In the genomic region with DNA sequence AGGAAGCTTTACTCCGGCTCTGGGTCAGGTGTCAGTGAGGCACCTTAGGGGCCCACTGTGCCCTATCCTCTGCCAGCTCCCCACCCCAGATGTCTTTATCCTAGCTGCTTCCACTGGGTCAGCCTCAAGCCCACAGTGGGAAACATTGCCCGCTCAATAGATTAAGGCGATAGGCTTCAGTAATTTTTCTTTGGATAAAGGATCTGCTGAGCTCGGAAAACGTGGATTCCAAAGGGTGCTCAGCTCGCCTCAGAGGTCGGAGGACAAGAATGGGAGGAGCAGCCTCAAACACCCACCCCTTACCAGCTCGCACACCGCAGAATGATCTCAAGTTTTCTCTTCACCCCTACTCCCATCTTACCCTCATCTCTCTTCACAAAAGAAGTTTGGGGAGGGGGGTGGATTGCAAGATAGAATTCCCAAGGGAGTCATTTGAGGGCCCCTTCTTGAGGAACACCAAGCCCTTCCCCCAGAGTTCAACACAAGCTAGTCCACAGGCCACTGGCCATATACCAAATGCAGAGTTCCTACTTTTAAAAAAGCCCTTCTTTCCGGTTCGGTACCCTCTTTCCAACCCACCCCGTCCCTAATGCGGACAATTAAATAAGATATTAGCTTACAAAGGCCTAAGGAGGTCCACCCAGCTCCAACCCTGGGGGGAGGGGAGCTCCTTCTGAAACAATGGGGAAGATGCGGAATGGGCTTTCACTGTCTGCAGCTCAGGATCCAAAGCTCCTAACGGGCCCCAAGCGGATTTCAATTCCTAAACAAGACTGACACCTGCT, we compare ENCODE assay signal across 8 mouse cellular contexts. TPM values are rescaled to one million over a fixed set of nuclear protein-coding genes. Genes with fewer than 3 reads are reported as not detected.
DNase-seq lines count a peak whose midpoint lies in the region; ATAC-seq and TF ChIP-seq lines count a peak whose summit lies in the region.

No protein-coding gene starts in this region.

- ATAC-seq in heart, embryonic 11.5 days (replicated peaks; ENCODE audit: insufficient number of reproducible peaks, low FRiP score, low TSS enrichment): peak; percentile 46
- ATAC-seq in forebrain, postnatal 0 days: peak; percentile 72
- ATAC-seq in kidney, embryonic 16.5 days (ENCODE audit: low FRiP score, low TSS enrichment): peak; percentile 86
- ATAC-seq in midbrain, embryonic 14.5 days (ENCODE audit: low FRiP score, low TSS enrichment): peak; percentile 59

- H3K4me1 ChIP-seq in heart, embryonic 11.5 days (ENCODE audit: control insufficient read depth, insufficient read depth, low read length): peaks cover 12% of the 10 kb centered on the region; the same call in 1 of the 2 replicates
- H3K4me1 ChIP-seq in forebrain, postnatal 0 days (ENCODE audit: insufficient read depth): peaks cover 14% of the 10 kb centered on the region; the same call in 1 of the 2 replicates
- H3K4me1 ChIP-seq in kidney, embryonic 16.5 days (ENCODE audit: insufficient read depth, low read length): peaks cover 37% of the 10 kb centered on the region
- H3K4me1 ChIP-seq in midbrain, embryonic 14.5 days (ENCODE audit: control insufficient read depth, insufficient read depth, low read length): peaks cover 39% of the 10 kb centered on the region

- H3K27ac ChIP-seq in heart, embryonic 11.5 days (ENCODE audit: low read depth, low read length): peak overlapping the region; percentile 85; the same call in 1 of the 2 replicates
- peak overlapping the region; percentile 93 for H3K27ac ChIP-seq in forebrain, postnatal 0 days (ENCODE audit: low read depth, low read length)
- peak overlapping the region; percentile 97 for H3K27ac ChIP-seq in kidney, embryonic 16.5 days (ENCODE audit: low read length)
- H3K27ac ChIP-seq in midbrain, embryonic 14.5 days (replicated peaks; ENCODE audit: low read depth, low read length): peak overlapping the region; percentile 94

- no peak for TF ChIP-seq CTCF in forebrain, postnatal 0 days (IDR thresholded peaks at IDR 0.05; ENCODE audit: low read depth)

- no peak for DNase-seq in heart, adult 8-10 months (ENCODE audit: low spot score)
- peak; percentile 44 for DNase-seq in cerebellum, adult 11 months
- peak; percentile 71 for DNase-seq in forebrain, postnatal 0 days
- DNase-seq in midbrain, embryonic 14.5 days: peak; percentile 76
- no peak for DNase-seq in urinary bladder, adult 18-20 months (ENCODE audit: low spot score in 2 of 2)
- DNase-seq in left cerebral cortex, adult 11 months (ENCODE audit: low spot score): no peak

- peak overlapping the region; percentile 74 for H3K4me3 ChIP-seq in heart, embryonic 11.5 days (ENCODE audit: low read depth, low read length)
- H3K4me3 ChIP-seq in forebrain, postnatal 0 days (ENCODE audit: low read depth, low read length): peak overlapping the region; percentile 93
- H3K4me3 ChIP-seq in kidney, embryonic 16.5 days (ENCODE audit: low read length): peak overlapping the region; percentile 88
- peak overlapping the region; percentile 72 for H3K4me3 ChIP-seq in midbrain, embryonic 14.5 days (replicated peaks; ENCODE audit: low read depth, low read length)

- WGBS in heart, embryonic 11.5 days (ENCODE audit: insufficient replicate concordance): 9% methylated on average over 16 of the region's 16 CpGs
- 6% methylated on average over 16 of the region's 16 CpGs for WGBS in forebrain, postnatal 0 days
- WGBS in kidney, embryonic 16.5 days: 7% methylated on average over 16 of the region's 16 CpGs
- 2% methylated on average over 16 of the region's 16 CpGs for WGBS in midbrain, embryonic 14.5 days

- peaks cover 3% of the 10 kb centered on the region; the same call in 1 of the 2 replicates for H3K27me3 ChIP-seq in heart, embryonic 11.5 days (ENCODE audit: control insufficient read depth, insufficient read depth, low read length)
- no peaks in the 10 kb centered on the region for H3K27me3 ChIP-seq in forebrain, postnatal 0 days (ENCODE audit: insufficient read depth, low read length)
- no peaks in the 10 kb centered on the region for H3K27me3 ChIP-seq in kidney, embryonic 16.5 days (ENCODE audit: insufficient read depth, low read length)
- no peaks in the 10 kb centered on the region for H3K27me3 ChIP-seq in midbrain, embryonic 14.5 days (ENCODE audit: control insufficient read depth, insufficient read depth, low read length)

- H3K36me3 ChIP-seq in heart, embryonic 11.5 days (ENCODE audit: control insufficient read depth, insufficient read depth, low read length): peaks cover 26% of the 10 kb centered on the region
- peaks cover 18% of the 10 kb centered on the region for H3K36me3 ChIP-seq in forebrain, postnatal 0 days (ENCODE audit: insufficient read depth)
- H3K36me3 ChIP-seq in kidney, embryonic 16.5 days (ENCODE audit: insufficient read depth, low read length): peaks cover 33% of the 10 kb centered on the region
- H3K36me3 ChIP-seq in midbrain, embryonic 14.5 days (ENCODE audit: control insufficient read depth, insufficient read depth, low read length): peaks cover 33% of the 10 kb centered on the region

- peak overlapping the region; percentile 86 for H3K9ac ChIP-seq in heart, embryonic 11.5 days (ENCODE audit: low read depth, low read length)
- peak overlapping the region; percentile 95 for H3K9ac ChIP-seq in forebrain, postnatal 0 days
- peak overlapping the region; percentile 94 for H3K9ac ChIP-seq in kidney, embryonic 16.5 days (replicated peaks; ENCODE audit: low read length)
- H3K9ac ChIP-seq in midbrain, embryonic 14.5 days (replicated peaks; ENCODE audit: low read length): peak overlapping the region; percentile 88

- no peaks in the 10 kb centered on the region for H3K9me3 ChIP-seq in heart, embryonic 11.5 days (replicated peaks; ENCODE audit: control insufficient read depth, low read length)
- no peaks in the 10 kb centered on the region for H3K9me3 ChIP-seq in forebrain, postnatal 0 days (ENCODE audit: low read length)
- no peaks in the 10 kb centered on the region for H3K9me3 ChIP-seq in kidney, embryonic 16.5 days (ENCODE audit: low read length)
- H3K9me3 ChIP-seq in midbrain, embryonic 14.5 days (ENCODE audit: control insufficient read depth, low read length): no peaks in the 10 kb centered on the region

- peak overlapping the region; percentile 84 for H3K4me2 ChIP-seq in heart, embryonic 11.5 days
- peak overlapping the region; percentile 79 for H3K4me2 ChIP-seq in forebrain, postnatal 0 days (ENCODE audit: low read depth)
- H3K4me2 ChIP-seq in kidney, embryonic 16.5 days (replicated peaks; ENCODE audit: low read depth, low read length): peak overlapping the region; percentile 72
- peak overlapping the region; percentile 92 for H3K4me2 ChIP-seq in midbrain, embryonic 14.5 days (ENCODE audit: low read length)

RNA-seq across cellular contexts. Expression of a gene that starts 11.7 kb away (rescaled TPM):
- polyA plus RNA-seq in heart, embryonic 11.5 days (2014; fragmentation: Nextera tagmentation; extraction: Ambion mirVana): 29.3 and 30.7 TPM in 2 replicates
- total RNA-seq in heart, adult 8-10 months (2022): 10 to 100 TPM; 13.9 to 19.3 (median 16.3) TPM
- 22.7 and 25.6 TPM in 2 replicates for total RNA-seq in forebrain, postnatal 0 days (2014; rRNA removed)
- 16.9 and 24.0 TPM in 2 replicates for polyA plus RNA-seq in forebrain, postnatal 0 days (2015; fragmentation: Nextera tagmentation; extraction: Ambion mirVana)
- 51.7 and 57.0 TPM in 2 replicates for polyA plus RNA-seq in kidney, embryonic 16.5 days (2015; fragmentation: Nextera tagmentation; extraction: Ambion mirVana)
- 39.8 and 42.8 TPM in 2 replicates for polyA plus RNA-seq in midbrain, embryonic 14.5 days (2014; fragmentation: Nextera tagmentation; extraction: Ambion mirVana)

RNA-seq across cellular contexts. Expression of a gene that starts 11.9 kb away (rescaled TPM):
- 9.8 and 12.0 TPM in 2 replicates for polyA plus RNA-seq in heart, embryonic 11.5 days (2014; fragmentation: Nextera tagmentation; extraction: Ambion mirVana)
- 1 to 10 TPM; 1.4 to 1.6 (median 1.4) TPM for total RNA-seq in heart, adult 8-10 months (2022)
- total RNA-seq in forebrain, postnatal 0 days (2014; rRNA removed): 51.2 and 71.7 TPM in 2 replicates
- polyA plus RNA-seq in forebrain, postnatal 0 days (2015; fragmentation: Nextera tagmentation; extraction: Ambion mirVana): 23.0 and 29.2 TPM in 2 replicates
- 39.1 and 46.0 TPM in 2 replicates for polyA plus RNA-seq in kidney, embryonic 16.5 days (2015; fragmentation: Nextera tagmentation; extraction: Ambion mirVana)
- 40.1 and 55.6 TPM in 2 replicates for polyA plus RNA-seq in midbrain, embryonic 14.5 days (2014; fragmentation: Nextera tagmentation; extraction: Ambion mirVana)

RNA-seq across cellular contexts. Expression of a gene that starts 37.3 kb away (rescaled TPM):
- polyA plus RNA-seq in heart, embryonic 11.5 days (2014; fragmentation: Nextera tagmentation; extraction: Ambion mirVana): 16.4 and 20.8 TPM in 2 replicates
- 1 to 10 TPM; 3.8 to 5.6 (median 5.4) TPM for total RNA-seq in heart, adult 8-10 months (2022)
- 43.3 and 55.0 TPM in 2 replicates for total RNA-seq in forebrain, postnatal 0 days (2014; rRNA removed)
- polyA plus RNA-seq in forebrain, postnatal 0 days (2015; fragmentation: Nextera tagmentation; extraction: Ambion mirVana): 36.5 and 46.2 TPM in 2 replicates
- 23.3 and 24.4 TPM in 2 replicates for polyA plus RNA-seq in kidney, embryonic 16.5 days (2015; fragmentation: Nextera tagmentation; extraction: Ambion mirVana)
- 60.4 and 65.7 TPM in 2 replicates for polyA plus RNA-seq in midbrain, embryonic 14.5 days (2014; fragmentation: Nextera tagmentation; extraction: Ambion mirVana)

RNA-seq across cellular contexts. Expression of a gene that starts 37.7 kb away (rescaled TPM):
- polyA plus RNA-seq in heart, embryonic 11.5 days (2014; fragmentation: Nextera tagmentation; extraction: Ambion mirVana): 36.5 and 43.8 TPM in 2 replicates
- total RNA-seq in heart, adult 8-10 months (2022): 10 to 100 TPM; 32.9 to 37.8 (median 34.8) TPM
- 54.2 and 56.6 TPM in 2 replicates for total RNA-seq in forebrain, postnatal 0 days (2014; rRNA removed)
- polyA plus RNA-seq in forebrain, postnatal 0 days (2015; fragmentation: Nextera tagmentation; extraction: Ambion mirVana): 46.0 and 48.7 TPM in 2 replicates
- polyA plus RNA-seq in kidney, embryonic 16.5 days (2015; fragmentation: Nextera tagmentation; extraction: Ambion mirVana): 43.6 and 46.2 TPM in 2 replicates
- polyA plus RNA-seq in midbrain, embryonic 14.5 days (2014; fragmentation: Nextera tagmentation; extraction: Ambion mirVana): 52.6 and 56.1 TPM in 2 replicates

RNA-seq across cellular contexts. Expression of a gene that starts 39.6 kb away (rescaled TPM):
- polyA plus RNA-seq in heart, embryonic 11.5 days (2014; fragmentation: Nextera tagmentation; extraction: Ambion mirVana): not detected in 2 replicates
- not detected for total RNA-seq in heart, adult 8-10 months (2022)
- total RNA-seq in forebrain, postnatal 0 days (2014; rRNA removed): not detected in 2 replicates
- not detected in 2 replicates for polyA plus RNA-seq in forebrain, postnatal 0 days (2015; fragmentation: Nextera tagmentation; extraction: Ambion mirVana)
- polyA plus RNA-seq in kidney, embryonic 16.5 days (2015; fragmentation: Nextera tagmentation; extraction: Ambion mirVana): not detected in 2 replicates
- polyA plus RNA-seq in midbrain, embryonic 14.5 days (2014; fragmentation: Nextera tagmentation; extraction: Ambion mirVana): not detected in 2 replicates

Comparison
In these comparisons a context has a peak if more than half of its experiments do, and no peak if none do; other contexts are left out.
1. DNase-seq: peak in cerebellum, adult 11 months (single experiment), forebrain, postnatal 0 days (single experiment) and midbrain, embryonic 14.5 days (single experiment); none in heart, adult 8-10 months (single experiment), urinary bladder, adult 18-20 months (0 of 2) and left cerebral cortex, adult 11 months (single experiment).
2. Peak in every context shown above with its lines, with median percentiles within 50 percentile points of each other: ATAC-seq, H3K27ac ChIP-seq, H3K4me2 ChIP-seq, H3K4me3 ChIP-seq and H3K9ac ChIP-seq.